Mouse (Mus musculus) kidney, postnatal 10 days (tissue): Measurements from ENCODE around the gene Slc28a1.

Source experiments
- DNase-seq: peaks from one replicate; pipeline ENCODE4 v3.0.0; 2021; ENCODE audit warnings: mixed read lengths

The Slc28a1 gene

DNA sequence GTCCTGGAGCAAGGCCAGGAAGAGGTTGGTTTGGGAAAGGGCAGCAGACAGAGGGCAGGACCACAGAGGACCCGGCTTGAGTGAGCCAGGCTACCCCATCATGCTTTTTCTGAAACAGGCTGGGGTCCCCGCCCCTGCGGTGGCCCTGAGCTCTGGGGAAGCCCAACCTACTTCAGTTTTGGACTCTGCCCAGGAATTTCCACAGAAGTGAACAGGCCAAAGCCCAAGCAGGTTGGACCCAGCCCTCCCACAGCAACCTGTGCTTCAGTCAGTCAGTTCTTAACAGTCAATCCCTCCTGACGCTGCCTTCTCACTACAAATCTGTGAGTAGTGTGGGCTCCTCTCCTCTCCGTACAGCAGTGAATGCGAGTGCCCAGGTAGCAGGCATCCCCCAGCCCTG is at the start of gene Slc28a1:
Gene Slc28a1, plus strand, starts transcription at position 245 of the 400 bp plus-strand sequence.
- peak; percentile 70 for DNase-seq

DNA sequence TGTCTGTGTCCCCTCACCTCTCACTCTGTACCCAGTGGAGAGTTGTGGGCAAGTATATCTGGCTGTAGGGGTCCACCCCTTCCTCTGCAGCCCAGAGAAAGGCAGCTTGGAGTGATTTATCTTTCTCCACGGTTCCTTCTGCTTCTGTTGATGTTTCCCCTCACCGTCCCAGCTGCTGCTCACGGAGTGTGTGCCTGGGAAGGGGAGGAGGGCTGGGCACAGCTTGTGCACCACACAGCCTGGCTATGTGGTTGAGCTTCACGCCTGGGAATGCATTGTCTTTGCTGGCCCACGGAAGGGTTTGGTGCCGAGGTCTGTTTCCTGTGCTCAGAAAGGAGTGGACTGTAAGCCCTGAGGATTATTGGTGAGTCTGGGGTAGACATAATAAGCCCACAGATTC is 47.9 kb upstream of the Slc28a1 start:
- no peak for DNase-seq

DNA sequence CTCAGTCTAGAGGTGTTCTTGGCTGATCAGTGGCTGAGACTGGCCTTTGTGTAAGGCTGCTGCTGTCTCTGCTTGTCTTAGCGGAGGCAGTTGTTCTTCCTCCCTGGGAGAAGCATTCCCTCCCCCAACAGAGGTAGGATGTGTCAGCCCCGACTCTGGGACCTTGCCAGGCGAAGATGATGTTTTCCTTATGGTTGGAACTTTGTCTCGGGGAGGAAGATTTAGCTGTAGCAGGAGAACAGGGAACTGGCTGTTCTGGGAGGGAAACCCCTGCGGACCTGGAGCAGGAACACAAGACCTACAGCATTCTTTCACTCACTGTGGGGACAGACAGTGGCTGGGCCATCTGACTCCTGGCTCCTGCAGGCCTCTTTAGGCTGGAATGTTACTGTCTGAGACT is 42.1 kb upstream of the Slc28a1 start:
- peak; percentile 67 for DNase-seq

DNA sequence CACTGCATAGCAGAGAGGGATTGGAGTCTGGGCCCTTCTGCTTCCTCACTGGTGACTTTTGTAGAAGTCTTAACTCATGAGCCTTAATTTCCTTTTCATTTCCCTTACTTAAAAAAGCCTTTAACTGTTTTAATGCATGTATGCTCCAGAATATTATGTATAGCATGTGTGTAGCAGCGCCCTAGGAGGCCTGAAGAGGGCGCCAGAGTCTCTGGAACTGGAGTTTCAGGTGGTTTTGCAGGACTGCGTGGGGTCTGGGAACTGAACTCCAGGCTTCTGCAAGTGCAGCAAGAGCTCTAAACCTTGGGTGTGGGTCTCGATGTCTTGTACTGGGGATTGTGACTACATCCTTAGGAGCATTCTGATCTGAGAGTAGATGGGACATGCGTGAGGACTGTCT is 41.3 kb upstream of the Slc28a1 start:
- DNase-seq, result no peak

DNA sequence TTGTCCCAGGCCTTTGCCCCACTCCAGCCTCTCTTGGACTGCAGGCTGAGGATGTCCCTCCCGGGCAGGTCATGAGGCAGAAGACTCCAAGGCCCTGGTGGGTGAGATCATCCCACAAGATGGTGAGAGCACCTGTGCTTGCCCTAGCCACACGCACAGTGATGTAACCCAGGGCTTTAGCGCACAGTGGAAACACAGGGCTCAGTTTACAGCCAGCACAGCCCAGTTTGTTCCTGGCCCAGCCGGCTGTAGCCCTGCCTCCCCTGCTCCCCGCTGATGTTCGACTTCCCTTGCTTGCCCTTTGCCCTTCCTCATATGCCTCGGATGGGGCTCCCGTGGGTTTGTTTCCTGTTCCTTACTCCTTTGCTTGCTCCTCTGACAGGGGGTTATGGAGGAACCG is 40.1 kb upstream of the Slc28a1 start:
- no peak for DNase-seq

DNA sequence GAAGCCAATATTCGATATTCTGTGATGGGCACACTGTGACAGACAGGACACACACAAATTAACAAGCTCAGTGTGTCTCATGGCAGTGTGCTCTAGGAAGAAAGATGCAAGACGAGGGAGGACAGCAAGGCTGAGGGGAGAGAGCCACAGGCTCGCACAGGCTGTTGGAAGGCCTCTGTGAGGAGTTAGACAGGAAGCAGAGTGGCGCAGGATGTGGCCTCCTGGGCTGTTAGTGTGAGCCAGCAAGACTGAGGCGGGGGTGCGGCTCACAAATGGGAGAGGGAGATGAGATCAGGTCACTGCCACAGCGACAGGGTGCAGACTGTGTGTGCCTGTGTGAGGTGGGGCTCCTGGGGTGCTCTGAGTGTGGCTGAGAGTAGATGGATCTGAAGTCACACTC is 39.3 kb upstream of the Slc28a1 start:
- peak; percentile 35 for DNase-seq

DNA sequence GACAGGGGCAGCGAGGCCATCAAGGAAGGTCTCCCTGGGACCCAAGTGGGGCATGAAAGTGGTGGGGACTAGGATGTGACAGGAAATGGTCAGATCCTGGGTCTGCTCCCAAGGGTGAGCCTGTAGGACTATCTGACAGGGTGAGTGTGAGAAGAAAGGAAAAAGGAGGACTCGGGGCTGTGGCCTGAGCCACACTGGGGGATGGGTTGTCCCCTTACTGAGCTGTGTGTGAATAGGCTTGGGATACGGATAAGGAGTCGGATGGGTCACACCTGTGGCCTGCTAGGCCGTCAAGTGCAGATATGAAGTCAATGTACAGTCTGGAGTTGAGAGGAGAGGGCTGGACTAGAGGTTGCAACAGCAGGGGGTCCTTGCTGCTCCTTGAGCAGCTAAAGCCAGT is 38.9 kb upstream of the Slc28a1 start:
- DNase-seq, result no peak

DNA sequence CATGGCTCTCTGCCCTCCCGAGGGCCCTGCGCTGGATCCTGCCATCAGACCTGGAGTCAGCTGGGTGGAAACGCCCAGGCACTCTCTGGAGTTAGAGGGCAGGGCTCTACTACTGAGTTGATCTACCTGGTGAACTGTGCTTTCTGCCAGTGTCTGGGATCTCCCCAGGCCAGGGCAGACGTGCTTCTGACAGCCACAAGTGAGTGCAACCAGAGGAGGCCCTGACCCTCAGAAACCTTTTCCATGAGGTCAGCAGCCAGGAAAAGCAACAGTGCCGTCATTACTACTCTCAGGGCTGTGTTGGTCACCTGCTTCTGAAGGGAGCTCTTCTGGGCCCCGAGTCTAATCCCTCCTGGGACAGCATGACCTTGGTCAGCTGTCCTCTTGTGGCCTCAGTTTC is 37.6 kb upstream of the Slc28a1 start:
- no peak for DNase-seq

DNA sequence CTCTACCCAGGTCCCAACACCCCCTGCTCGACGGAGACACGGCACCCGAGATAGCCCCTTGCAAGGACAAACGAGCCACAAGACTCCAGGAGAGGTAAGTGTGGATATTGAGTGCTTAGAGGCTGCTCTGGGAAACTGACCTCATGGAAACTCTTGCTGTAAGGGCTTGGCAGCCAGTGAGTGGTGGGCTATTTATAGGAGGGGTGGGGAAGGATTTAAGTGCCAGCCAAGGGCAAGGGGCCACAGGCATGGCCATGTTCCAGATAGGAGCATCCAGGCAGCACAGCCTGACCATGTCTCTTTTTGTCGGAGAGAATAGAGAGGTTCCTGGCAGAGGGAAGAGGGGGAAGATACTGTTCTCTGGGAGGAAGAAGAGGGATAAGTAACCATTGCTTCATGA is 35.9 kb upstream of the Slc28a1 start:
- no peak for DNase-seq

DNA sequence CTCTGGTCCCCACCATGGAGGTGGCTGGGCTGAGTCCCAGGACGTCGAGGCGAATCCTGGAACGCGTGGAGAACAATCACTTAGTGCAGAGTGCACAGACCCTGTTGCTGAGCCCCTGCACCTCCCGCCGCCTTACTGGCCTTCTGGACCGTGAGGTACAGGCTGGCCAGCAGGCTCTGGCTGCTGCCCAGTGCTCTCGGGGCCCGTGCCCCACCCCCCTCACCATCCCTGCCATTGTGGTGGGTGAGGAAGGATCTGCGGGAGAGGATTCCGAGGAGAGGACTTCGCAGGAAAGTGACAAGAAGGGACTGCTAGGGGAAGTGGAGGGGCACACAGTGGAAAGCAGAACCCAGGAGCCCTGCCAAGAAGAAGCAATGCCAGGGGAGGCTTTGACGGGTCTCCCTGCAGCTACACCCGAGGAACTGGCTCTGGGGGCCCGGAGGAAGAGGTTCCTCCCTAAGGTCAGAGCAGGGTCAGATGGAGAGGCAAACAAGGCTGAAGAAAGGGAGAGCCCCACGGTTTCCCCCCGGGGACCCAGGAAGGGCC is 21.1 kb upstream of the Slc28a1 start:
- DNase-seq, result no peak

DNA sequence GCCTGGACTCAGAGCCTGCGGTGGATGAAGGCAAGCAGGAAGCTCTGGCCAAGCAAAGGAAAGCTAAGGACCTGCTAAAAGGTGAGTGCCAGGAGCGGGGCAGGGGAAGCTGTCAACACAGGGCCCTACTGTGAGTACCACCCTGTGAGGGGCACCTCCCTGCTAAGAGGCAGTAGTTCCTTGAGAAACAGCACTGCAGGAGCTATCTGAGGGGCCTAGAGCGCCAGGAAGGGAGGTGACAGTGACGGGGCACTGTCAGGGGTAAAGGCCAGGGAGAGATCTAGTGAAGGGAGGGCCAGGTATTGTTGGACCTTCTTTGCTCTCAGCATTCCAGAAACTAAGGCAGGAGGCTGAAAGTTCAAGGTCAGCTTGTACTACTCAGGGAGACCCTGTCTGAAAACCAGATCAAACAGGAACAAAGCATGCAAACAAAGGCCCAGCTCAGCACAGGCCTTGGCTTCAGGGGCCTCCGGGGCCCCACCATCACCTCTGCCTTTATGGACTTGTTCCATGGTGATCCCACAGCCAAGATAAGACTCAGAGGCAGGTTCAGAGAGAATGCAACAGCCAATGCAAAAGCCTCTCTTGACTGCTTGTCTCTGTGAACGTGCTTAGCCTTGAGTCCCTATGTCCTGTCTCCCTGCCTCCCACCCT is 20.4 kb upstream of the Slc28a1 start:
- no peak for DNase-seq

DNA sequence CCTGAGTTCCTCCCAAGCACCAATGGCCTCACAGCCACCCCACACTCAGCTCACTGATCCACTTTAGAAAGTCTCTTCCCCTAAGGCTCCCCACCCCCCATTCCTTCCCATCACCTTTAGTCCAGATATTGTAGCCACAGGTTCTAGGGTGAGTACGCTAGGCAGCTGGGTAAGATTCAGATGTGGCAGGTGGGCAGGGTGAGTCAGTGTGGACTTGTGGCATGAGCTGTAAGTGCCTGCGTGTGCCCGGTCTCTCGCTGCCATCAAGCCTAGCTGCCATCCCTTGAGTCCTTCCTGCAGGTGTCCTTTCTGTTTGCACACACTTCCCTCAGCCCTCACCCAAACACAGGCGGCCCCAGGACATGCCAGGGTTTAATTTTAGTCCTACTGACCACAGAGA is 14.3 kb upstream of the Slc28a1 start:
- no peak for DNase-seq

DNA sequence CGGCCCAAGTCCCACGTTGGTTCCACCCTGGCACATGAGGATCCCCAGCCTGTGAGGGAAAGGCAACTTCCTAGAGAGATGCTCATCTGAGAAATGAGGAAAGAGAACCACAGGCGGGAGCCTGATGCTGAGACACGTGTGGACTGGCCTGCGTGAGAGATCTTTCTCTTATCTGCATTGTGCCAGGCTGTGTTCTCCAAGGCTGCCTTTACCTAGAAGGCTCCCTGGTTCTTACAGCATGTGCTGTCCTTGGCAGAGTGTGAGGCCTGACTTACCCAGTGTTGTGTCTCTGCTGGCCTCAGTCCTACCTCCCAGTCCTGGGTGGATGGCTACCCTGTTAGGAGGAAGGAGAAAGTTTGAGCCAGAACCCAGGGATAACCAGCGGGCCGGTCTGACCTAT is 11.7 kb upstream of the Slc28a1 start:
- no peak for DNase-seq

DNA sequence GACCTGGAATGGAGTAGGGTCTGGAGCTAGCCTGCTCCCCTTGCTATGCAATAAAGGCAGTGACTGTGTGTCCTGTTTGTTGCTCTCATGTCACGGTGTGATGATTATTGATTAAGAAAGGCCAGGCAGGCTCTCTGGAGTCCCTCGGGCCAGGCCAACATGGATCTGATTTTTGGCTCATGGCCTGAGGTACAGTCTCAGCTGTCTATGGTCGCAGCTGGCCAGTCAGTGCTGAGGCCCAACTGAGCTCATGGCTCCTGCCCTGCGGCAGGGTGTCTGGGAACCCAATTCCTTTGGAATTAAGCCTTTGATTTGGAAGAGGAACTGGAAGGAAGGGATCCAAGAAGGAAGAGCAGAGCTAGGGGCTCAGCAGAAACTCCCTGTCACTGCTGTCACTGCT is 9.1 kb upstream of the Slc28a1 start:
- no peak for DNase-seq

DNA sequence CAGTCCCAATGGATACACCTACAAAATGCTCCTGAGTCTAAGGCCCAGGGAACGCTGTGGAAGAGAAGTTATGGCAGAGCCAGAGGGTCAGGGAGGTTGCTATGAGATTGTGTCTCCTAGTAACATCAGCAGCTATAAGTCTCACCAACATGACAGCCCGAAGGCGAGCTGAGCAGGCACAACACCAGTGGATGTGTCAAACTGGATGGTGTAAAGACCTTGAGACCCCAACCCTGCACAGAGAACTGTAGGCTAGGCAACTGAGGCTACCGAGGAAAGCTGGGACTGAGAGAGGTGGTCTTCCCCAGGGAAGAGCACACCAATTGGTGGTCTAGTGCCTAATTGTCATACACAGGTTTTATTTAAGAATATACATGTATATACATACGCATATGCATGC is 6.4 kb upstream of the Slc28a1 start:
- DNase-seq, result no peak

DNA sequence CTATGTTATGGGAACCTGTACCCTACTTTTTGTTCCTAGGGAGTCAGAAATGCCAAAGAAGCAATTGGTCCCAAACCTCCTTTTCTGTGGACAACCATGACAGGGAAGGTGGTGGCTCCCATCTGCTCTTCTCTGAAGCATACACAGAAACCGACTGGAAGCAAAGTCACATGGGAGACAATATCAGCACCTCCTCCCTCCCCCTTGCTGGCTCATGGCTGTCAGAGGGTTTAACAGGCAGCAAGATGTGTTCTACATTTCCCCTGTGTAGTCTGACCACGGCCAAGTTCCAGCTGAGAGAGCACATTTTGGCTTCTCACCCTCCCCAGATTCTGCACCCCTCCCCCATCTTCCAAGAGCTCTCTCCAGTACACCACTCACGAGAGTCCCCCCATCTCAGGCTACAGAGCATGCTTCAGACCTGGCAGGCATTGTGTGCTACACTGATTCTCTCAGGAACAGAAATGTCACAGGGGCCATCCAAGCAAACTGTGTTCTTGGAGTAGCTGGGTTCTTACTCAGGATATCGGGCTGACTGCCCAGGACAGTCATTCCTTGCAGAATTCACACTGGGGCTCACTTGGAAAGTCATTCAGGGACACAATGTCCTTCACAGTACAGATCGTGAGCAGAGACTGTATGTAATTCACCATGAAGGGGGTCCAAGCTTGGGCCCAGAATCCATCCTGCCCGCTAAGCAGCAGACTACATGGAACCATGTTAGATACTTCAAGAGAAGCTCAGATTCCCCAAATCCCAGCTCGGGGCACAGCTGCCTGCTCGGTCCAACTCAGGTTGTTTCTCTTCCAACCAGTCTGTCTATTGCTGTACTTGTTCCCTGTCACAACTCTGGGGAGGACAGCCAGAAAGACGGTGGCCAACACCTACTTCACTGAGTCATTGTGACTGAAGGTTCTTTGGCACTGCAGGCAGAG is 4.6 kb upstream of the Slc28a1 start:
- DNase-seq, result peak; percentile 38

DNA sequence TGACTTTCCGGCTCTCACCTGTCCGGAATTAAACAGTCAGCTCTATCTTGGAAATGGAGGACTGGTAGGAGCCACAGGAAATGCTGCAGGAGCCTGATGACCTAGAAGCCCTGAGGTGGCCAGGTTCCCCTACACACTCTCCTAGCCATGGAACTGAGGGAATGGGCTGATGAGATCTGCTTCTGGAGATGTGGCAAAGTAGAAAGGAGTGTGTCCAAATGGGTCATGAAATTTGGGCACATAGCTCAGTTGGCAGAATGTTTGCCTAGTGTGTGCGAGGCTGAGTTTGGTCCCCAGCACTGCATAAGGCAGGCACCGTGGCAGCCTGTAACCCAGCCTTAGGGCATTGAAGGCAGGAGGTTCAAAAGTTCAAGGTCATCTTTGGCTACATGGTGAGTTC is 3.8 kb upstream of the Slc28a1 start:
- DNase-seq, result no peak

DNA sequence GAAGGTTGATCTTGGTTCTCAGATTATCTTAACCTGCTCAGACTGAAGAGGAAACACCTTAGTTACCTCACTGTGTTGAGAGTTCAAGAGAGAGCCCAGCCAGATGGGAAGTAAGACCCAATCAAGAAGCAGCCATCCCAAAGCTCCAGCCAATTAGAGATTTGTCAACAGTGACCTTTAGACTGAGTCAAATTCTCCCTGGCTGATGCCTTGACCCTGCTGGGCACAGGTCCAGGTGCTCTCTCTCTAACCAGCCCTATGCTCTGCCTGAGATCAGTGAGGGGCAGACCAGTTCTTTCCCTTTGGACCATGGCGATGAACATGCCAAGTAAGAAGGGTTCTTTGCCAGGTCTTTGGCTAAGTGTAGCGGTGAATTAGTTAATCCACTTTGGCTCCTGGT is 2.9 kb upstream of the Slc28a1 start:
- DNase-seq, result peak; percentile 77

DNA sequence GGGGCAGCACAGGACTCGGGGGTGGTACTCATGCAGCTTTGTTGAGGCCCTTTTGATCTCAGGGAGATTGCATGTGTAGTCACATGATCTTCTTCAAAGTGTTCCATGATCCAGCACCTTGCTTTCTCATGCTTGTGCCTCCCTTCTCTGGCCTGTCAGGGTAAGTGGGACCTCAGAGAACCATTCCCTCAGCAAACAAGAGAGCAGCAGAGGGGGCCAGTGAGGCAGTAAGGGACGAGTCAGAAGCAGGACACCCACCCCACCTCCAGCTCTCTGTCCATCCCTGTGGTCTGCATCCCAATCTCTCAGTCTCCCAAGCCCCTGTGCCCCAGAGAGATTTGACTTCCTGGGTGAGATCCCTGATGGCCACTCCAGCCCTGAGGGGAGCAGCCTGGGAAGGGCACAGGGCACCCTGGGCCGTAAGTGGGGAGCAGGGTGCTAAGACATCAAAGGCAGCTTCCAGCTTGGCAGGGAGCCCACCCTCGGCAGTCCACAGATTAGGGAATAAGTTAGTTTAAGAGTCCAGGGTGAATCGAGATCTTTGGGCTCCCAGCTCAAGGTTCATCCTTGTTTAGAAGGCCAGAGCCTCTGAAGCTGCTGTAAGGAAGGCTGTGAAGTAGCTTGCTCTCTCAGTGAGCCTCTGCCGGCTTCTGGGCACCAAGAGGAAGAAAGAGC is 1.8 kb upstream of the Slc28a1 start:
- DNase-seq, result peak; percentile 68

DNA sequence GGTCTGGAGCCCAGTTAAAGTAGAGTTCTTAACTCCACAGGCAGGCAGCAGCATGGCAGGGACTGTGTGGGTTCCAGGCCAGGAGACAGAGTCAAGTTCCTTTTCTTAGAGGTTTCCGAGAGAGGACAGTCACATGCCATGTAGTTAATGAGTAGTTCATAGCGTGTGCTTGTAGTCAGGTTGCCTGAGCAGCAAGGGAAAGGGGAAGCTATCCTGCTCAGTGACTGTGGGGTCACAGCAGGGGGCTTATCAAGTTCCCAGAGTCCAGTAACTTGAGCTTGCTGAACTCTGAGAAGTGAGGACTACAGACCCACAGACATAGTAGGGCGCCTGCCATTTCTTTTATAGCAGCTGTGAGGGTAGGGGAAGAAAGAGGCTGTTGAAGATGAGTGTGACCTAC is 6.5 kb downstream of the Slc28a1 start:
- peak; percentile 38 for DNase-seq

DNA sequence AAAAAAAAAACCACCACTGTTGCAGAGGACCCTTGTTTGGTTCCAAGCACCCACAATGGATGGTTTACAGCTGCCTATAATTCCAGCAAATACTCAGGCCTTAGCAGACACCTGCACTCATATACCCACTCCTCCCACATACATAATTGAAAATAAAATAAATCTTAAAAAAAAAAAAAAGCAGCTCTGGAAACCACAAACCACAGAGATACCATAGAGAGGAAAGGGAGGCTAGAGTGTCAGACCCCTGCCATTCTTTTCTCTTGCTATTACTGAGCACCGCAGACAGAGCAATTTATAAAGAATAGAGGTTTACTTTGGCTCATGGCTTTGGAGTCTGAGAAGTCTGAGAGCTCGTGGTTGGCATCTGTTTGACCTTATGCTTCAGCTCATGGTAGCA is 8.2 kb downstream of the Slc28a1 start:
- no peak for DNase-seq

DNA sequence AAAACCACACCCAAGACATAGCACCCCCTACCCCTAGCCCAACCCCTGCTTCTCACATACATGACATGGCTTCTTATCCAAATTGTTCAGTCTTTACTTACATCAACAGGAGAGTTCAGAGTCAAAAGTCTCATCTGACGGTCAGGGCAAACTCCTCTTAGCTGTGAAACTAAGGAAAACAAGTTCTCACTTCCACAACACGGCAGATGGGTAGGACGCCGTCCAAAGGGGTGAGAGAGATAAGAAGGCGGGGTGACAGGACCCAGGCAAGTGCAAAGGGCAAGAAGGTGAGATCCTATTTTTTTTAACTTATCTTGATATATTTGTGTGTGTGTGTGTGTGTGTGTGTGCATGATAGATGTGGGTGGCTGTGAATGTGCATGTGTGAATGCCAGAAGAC is 9.0 kb downstream of the Slc28a1 start:
- DNase-seq, result no peak

DNA sequence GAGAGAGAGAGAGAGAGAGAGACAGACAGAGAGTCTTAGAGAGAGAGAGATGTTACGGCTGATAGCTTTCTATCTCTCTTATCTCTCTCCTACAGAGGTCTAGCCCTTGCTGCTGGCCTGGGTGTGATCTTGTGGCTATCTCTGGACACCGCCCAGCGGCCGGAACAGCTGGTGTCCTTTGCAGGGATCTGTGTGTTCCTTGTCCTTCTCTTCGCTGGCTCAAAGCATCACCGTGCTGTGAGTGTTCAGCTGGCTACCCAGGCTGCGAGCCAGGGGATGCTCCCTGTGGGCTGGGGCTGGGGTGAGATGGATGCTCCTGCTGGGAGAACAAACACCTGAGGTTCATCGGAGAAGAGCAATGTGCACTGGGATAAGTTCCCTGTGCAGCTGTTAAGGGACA is 10.2 kb downstream of the Slc28a1 start:
- DNase-seq, result peak; percentile 46
